Mouse (Mus musculus) olfactory bulb, adult 2 months (tissue): ENCODE measurements around the gene Rasa1. TPM values are rescaled to one million over a fixed set of nuclear protein-coding genes. Genes with fewer than 3 reads are reported as not detected.

Source experiments
- H3K27ac ChIP-seq: fragments of 200-500 bp; 2 replicates; pipeline ENCODE4 v1.5.1; 2012; ENCODE audit warnings: low read depth, low read length; ENCODE audit not compliant: insufficient read depth
- H3K4me1 ChIP-seq: fragments of 200-500 bp; 2 replicates; pipeline ENCODE4 v1.6.1; 2012; ENCODE audit warnings: low read length; ENCODE audit not compliant: control insufficient read depth, insufficient read depth
- H3K4me3 ChIP-seq: fragments of 200-500 bp; 2 replicates; pipeline ENCODE4 v1.5.1; 2012; ENCODE audit warnings: mild to moderate bottlenecking, low read depth, low read length, moderate library complexity; ENCODE audit not compliant: insufficient read depth
- CTCF ChIP-seq: fragments of 200-500 bp; IDR thresholded peaks from 2 replicates; pipeline ENCODE4 v1.5.1; 2012; ENCODE audit warnings: low read depth, mild to moderate bottlenecking, low read length, moderate library complexity; ENCODE audit not compliant: insufficient read depth
- POLR2A ChIP-seq: fragments of 200-500 bp; IDR thresholded peaks from 2 replicates; pipeline ENCODE4 v1.6.1; 2012; ENCODE audit warnings: mild to moderate bottlenecking, low read depth, low read length, moderate library complexity; ENCODE audit not compliant: insufficient read depth
- WGBS: fragments of 180-500 bp; shearing (Covaris S2); methylation state at CpG from one replicate; pipeline ENCODE4 v1.1.7; 2018; 5-methylcytosine and 5-hydroxymethylcytosine counted together
- polyA plus RNA-seq: library from polyadenylated mRNA; stranded (reverse); fragments of >200 nt; gene quantifications from 2 replicates; pipeline ENCODE4 v1.2.4, GENCODE M21; 2012; ENCODE audit warnings: low replicate concordance; ENCODE audit not compliant: missing spikeins, insufficient read depth, insufficient read length

Gene Rasa1
- polyA plus RNA-seq, 1 experiment, result 280 TPM

- Histone ChIP-seq H3K4me3 (no peak overlapping the region), H3K27ac (no peak overlapping the region), H3K4me1 (peaks cover 3% of the 10 kb centered on the region)
- no peak for TF ChIP-seq POLR2A
- TF ChIP-seq CTCF, result no peak
These were observed 10.0 kb downstream of the Rasa1 start for GRCm38 (mm10) chr13:85278951-85279350.

- WGBS, result 100% methylated on average over 1 of the region's 1 CpGs
- Histone ChIP-seq H3K4me1 (peaks cover 7% of the 10 kb centered on the region), H3K27ac (0 out of 2 replicates have a peak overlapping the region, but pooled peaks have one; percentile 15), H3K4me3 (no peak overlapping the region)
- TF ChIP-seq CTCF, result no peak
- no peak for TF ChIP-seq POLR2A
These were observed 14.4 kb downstream of the Rasa1 start for GRCm38 (mm10) chr13:85274572-85274971.

GRCm38 (mm10) chr13:85273788-85274187 lies 15.1 kb downstream of the Rasa1 start:
- Histone ChIP-seq H3K4me1 (peaks cover 7% of the 10 kb centered on the region), H3K4me3 (no peak overlapping the region), H3K27ac (no peak overlapping the region)
- TF ChIP-seq POLR2A (no peak), CTCF (no peak)

GRCm38 (mm10) chr13:85238760-85239159 lies 50.2 kb downstream of the Rasa1 start:
- no peak for TF ChIP-seq CTCF
- no peak for TF ChIP-seq POLR2A

GRCm38 (mm10) chr13:85218656-85219055 lies 70.3 kb downstream of the Rasa1 start:
- Histone ChIP-seq H3K4me3 (no peak overlapping the region), H3K4me1 (no peaks in the 10 kb centered on the region), H3K27ac (no peak overlapping the region)
- 78% methylated on average over 4 of the region's 4 CpGs for WGBS
- no peak for TF ChIP-seq POLR2A
- no peak for TF ChIP-seq CTCF

More at GRCm38 (mm10) chr13:85238760-85239159, 50.2 kb downstream of the Rasa1 start:
- Histone ChIP-seq H3K4me3 (no peak overlapping the region), H3K27ac (0 out of 2 replicates have a peak overlapping the region, but pooled peaks have one; percentile 44), H3K4me1 (peaks cover 4% of the 10 kb centered on the region; the same call in 1 of the 2 replicates)
- WGBS, result 90% methylated on average over 7 of the region's 7 CpGs

- 72% methylated on average over 1 of the region's 1 CpGs for WGBS
- Histone ChIP-seq H3K27ac (no peak overlapping the region), H3K4me3 (no peak overlapping the region), H3K4me1 (no peaks in the 10 kb centered on the region)
- TF ChIP-seq POLR2A, result no peak
- TF ChIP-seq CTCF, result no peak
These were observed 78.6 kb downstream of the Rasa1 start for GRCm38 (mm10) chr13:85210353-85210752.

GRCm38 (mm10) chr13:85208656-85209055 lies 80.3 kb downstream of the Rasa1 start:
- H3K27ac ChIP-seq, result no peak overlapping the region
- TF ChIP-seq CTCF (no peak), POLR2A (no peak)
- no peak overlapping the region for H3K4me3 ChIP-seq
- WGBS, result 97% methylated on average over 6 of the region's 6 CpGs
- no peaks in the 10 kb centered on the region for H3K4me1 ChIP-seq

GRCm38 (mm10) chr13:85207493-85207892 lies 81.4 kb downstream of the Rasa1 start:
- Histone ChIP-seq H3K27ac (no peak overlapping the region), H3K4me3 (no peak overlapping the region), H3K4me1 (no peaks in the 10 kb centered on the region)
- 51% methylated on average over 2 of the region's 2 CpGs for WGBS
- TF ChIP-seq POLR2A (no peak), CTCF (no peak)

GRCm38 (mm10) chr13:85191253-85191652 lies 97.7 kb downstream of the Rasa1 start:
- H3K4me3 ChIP-seq, result no peak overlapping the region
- WGBS, result 100% methylated on average over 2 of the region's 2 CpGs
- no peak for TF ChIP-seq CTCF
- no peaks in the 10 kb centered on the region for H3K4me1 ChIP-seq
- H3K27ac ChIP-seq, result no peak overlapping the region

- Histone ChIP-seq H3K4me3 (peak overlapping the region; percentile 68), H3K4me1 (no peaks in the 10 kb centered on the region), H3K27ac (peak overlapping the region; percentile 74)
- 1% methylated on average over 17 of the region's 17 CpGs for WGBS
- TF ChIP-seq POLR2A (no peak), CTCF (no peak)
These were observed 99.2 kb downstream of the Rasa1 start for GRCm38 (mm10) chr13:85189644-85190121.
